Mouse (Mus musculus): ENCODE data around the gene Anxa5. TPM values are rescaled to one million over a fixed set of nuclear protein-coding genes. Genes with fewer than 3 reads are reported as not detected.

The Anxa5 gene
- total RNA-seq, 2 experiments from 2014 or later = 140 to 143 TPM

DNA sequence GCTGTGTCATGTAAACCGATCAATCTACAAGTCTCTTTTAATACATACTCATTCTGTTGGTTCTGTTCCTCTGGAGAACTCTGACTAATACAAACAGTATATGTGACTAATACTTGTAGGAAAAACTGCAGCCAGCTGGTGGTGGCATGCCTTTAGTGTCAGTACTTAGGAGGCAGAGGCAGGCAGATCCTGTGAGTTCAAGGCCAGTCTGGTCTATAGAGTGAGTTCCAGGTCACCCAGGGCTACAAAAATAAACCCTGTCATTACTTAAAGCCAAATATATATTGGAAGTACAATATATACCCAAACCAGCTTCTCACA, 13.9 kb upstream of the Anxa5 start:
- DNase-seq = no peak

DNA sequence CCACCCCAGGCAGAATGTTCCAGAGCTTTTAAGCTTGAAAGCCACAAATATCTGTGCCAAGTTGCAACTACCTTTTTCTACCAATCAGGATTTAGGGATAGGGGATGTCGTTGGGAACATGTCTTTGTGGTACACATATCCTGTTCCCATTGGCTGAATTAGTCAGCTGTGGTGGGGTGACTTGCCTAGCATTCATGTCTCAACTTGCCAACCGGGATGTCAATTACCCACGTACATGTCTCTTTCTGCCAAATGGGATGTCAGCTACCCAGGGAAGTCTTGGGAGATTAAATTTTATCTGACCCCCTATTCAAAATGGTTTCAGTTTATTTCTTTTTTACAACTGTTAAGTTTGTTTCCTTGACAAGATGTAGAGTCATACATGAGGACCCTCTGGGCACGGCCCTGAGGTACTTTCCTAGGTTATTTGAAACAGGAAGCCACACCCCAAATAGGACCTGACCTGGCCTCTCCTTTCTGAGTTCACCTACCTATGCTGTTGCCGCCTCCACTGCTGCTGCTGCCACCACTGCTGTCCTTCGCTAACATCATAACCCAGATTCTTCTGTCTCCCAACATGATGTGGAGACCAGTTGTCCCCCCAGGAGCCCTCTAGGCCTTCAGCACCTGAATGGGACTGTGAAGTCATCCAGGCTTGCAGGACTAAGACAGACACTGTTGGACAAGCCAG, 13.3 kb upstream of the Anxa5 start:
- intact Hi-C loops (cut with DNase I) = no loop called here

More for the DNA sequence above, 13.9 kb upstream of the Anxa5 start:
- intact Hi-C loops (cut with DNase I) = no loop called here

DNA sequence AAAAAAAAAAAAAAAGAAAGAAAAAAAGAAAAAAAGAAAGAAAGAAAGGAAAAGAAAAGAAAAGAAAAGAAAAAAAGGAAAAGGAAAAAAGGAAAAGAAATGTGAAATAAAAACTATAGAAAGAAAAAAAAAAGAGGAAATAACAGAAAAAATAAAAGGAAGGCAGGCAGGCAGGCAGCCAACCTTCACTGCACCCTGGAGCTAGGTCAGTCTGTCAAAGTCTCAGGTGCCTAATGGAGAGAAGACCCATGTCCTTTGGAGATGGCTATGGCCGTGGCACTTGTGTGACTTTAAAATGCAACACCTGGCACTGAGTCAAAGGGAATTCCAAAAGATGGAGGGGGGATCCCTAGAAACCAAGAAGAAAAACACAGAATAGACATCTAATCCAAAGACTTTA, 12.7 kb upstream of the Anxa5 start:
- DNase-seq = no peak
- intact Hi-C loops (cut with DNase I) = no loop called here

More for the DNA sequence above, 13.3 kb upstream of the Anxa5 start:
- DNase-seq = no peak

DNA sequence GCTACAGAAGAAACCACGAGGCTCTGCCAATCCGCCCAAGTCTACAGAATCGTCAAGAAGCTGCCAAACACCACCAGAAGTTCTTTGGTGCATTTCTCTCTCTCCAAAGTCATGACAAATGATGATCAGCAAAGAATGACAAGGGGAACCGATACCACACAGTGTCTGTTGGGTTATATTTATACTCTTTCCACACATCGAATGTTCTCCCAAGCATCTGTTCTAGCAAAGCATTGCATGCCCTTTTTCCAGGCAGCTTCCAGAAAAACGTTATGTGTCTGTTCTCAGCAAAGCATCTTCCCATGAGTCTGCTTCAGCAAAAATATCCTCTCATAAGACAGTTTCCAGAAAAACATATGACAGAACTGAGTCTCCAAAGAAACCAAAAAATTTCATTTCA, 11.2 kb upstream of the Anxa5 start:
- intact Hi-C loops (cut with DNase I) = no loop called here
- no peak for DNase-seq

DNA sequence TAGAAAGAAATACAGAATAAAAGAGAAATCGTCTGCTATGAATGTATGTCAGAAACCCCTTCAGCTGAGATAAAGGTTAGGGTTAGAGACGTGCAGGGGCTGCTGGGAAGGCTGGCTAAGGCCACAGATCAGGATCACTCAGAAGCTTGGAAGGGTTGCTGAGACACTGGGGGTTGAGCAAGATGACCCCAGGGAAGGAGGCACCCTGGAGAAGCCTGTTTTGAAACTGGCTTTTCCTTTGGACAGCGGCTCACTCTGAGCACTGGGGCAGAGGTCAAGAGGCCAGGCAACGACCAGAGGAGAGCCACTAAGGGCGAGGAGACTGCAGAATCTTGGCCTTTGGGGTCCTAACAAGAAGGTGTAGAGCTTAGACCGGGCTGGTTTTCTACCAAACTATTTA, 10.5 kb upstream of the Anxa5 start:
- DNase-seq = no peak
- intact Hi-C loops (cut with DNase I) = no loop called here

DNA sequence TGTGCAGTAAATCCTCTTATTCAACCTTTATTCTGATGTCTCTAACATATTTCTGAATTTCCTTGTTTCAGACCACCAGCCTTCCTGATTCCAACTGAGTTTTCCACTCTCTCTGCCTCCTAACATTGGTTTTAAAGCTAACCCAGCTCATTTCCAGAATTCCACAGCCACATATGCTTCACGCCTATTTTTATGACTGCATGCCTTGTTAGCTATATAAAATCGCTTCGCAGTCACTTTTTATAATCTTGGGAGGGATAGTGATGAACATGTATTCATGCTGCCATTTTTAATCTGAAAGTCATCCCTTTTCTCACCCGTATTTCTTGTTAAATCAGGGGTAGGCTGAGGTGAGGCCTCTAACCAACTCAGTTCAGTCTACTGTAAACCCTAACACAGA, 8.6 kb upstream of the Anxa5 start:
- no peak for DNase-seq
- intact Hi-C loops (cut with DNase I) = no loop called here

DNA sequence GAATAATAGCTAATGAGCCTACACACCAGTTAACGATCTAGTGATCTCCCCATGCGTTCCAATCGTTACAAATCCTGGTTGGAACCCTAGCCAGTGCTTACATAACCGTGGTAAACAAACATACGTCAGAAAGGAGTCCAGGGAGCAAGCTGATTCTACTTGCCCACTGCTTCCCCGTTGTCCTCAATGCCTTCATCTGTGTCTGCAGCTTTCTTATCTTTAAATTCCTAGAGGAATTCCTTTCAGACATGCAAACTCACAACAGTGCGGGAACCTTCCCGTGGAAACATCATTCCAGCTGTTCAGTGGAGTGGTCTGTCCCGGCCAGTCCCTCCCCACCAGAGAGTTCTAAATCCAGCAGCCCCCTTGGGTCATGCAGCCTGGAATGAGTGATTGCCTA, 7.2 kb upstream of the Anxa5 start:
- no peak for DNase-seq
- intact Hi-C loops (cut with DNase I) = no loop called here

DNA sequence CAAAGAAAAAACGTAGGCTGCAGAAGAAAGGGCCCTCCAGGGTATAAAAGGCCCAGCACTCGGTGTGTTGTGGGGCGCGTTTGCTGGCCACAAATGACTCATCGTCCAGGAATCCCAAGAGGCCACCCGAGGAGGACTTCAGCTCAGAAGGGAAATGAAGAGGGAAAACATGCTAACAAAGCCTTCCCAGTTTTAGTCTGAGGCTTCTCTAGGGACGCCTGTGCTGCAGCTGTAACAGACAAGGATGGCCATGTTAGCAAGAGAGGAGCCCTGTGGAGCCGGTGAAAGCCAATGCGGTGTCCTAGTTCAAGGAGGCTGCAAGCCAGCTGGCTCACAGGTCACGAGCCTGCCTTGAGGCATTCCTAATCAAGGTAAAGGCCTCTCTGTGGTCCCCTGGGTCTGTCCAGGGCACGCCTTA, 6.1 kb upstream of the Anxa5 start:
- intact Hi-C loops (cut with DNase I) = no loop called here

DNA sequence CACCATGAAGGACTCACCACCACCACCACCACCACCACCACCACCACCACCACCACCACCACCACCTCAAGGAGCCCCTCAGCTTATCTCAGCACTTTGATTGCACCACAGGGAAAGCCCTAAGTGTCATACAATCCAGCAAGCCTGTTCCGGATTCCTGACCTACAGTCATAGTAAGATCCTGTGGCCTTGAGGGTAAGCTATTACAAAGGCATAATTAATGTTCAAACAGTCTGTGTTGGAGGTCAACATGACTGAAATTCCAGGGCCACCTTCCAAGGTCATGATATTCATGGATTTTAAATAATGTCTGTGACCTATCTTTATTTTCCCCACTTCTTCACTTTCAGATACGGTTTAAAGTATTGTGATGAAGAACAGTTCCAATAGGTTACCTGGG, 4.8 kb upstream of the Anxa5 start:
- DNase-seq = no peak
- intact Hi-C loops (cut with DNase I) = no loop called here

More for the DNA sequence above, 6.1 kb upstream of the Anxa5 start:
- DNase-seq = peak; percentile 50 to 58

DNA sequence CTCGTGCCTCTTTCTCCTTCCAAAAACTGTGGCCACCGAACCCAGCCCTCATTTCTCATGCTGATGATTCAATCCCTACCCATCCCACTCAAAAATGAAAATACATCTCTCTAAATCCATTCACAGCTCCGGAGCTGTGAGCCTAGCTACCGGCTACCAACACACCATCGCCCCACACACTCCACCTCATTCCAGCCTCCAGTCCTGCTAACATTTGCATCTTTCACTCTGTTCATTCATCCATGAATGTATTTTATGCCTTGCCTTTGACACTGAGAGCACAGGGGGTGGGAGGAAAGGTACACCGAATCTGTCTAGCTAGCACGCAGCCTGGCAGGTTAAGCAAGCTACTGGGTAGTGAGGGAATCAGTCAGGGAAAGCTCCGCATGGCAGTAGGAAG, 3.1 kb upstream of the Anxa5 start:
- intact Hi-C loops (cut with DNase I) = loop anchor here (10.0 kb wide), 2 partner anchors 414 to 484 kb away; partner anchors contain the start of gene Acad9
- DNase-seq = no peak

DNA sequence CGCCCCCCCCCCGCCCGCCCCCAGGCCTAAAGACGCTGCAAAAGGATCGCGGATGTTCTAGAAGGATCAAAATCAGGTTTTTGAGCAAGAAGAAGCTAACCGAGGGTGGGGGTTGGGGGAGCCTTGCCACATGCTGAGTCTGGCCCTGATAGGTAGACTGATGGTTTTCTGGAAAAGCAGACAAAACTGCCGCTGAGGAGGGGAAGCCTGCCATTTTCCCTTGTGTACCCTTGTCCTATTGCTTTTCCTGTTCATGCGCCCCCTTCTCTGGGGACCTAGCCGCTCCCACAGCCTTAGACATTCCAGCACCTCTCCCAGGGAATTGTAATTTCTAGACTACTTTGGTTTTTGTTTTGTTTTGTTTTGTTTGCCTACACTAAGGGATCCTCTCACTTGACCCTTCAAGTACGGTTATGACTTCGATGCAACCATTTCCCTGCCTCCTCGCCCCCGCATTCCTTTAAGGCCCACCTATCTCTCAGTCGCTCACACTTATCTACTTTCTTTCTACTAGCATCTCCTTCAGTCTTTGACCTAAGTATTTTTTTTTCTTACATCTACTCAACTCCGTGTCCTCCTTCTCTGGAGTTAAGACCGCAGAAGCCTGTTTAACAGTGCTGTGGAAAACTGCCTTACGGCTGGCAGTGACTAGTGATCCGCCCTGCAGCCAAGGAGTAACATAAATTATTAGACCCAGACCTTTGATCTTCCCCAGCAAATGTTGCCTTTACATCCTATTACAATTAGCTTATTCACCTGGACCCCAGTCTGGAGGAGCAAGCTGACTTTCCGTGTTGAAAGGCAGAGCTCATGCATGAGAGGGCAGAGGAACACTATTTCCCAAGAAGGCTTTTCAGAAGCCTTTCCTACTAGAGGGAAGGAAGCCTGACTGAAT, 814 bp upstream of the Anxa5 start:
- intact Hi-C loops (cut with DNase I) = loop anchor here (2.0 to 10.0 kb wide), 3 partner anchors 18 to 482 kb away; partner anchors contain the start of gene Acad9
- peak; percentile 24 to 36 for DNase-seq

DNA sequence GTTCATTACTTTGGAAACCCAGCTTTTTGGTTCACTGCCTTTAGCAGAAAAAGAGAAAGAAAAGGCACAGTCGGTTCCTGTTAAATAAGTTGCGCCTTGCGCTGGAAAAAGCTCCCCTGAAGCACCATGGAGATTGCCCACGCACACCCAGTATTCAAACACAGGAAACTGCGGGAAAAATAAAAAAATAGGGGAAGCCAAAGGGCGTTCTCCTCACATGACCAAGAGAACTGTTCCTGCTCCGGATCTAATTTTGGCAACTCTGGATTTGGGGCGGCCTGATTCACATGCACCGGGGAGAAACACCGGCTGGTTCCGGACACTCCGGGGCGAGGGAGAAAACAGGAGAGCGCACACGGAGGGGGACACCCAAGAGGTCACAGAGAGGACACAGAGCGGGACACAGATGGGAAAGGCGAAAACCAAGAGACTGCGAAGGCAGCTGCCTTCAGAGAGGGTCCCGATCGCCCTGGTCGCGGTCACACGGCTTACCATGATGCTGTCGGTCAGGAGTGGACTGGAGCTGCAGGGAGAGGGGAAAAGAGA, 683 bp downstream of the Anxa5 start:
- intact Hi-C loops (cut with DNase I) = loop anchor here (10.0 kb wide), 2 partner anchors 410 to 480 kb away; partner anchors contain the start of gene Acad9

DNA sequence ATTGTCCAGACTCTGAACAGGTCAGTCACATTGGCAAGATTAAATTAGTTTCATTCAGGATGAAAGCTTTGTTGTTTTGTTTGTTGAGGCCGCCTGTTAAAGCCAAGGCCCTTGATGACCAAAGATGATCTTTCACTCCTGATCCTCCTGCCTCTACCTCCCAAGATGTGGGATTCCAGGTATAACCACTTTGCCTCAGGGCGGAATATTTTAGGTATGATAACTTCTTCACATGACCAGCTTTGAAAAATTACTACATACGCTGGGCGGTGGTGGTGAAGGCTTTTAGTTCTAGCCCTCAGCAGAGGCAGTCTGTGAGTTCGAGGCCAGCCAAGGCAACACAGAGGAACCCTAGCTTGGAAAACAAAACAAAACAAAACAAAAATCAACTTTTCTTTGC, 1.3 kb downstream of the Anxa5 start:
- DNase-seq = no peak
- intact Hi-C loops (cut with DNase I) = loop anchor here (10.0 kb wide), 2 partner anchors 410 to 480 kb away; partner anchors contain the start of gene Acad9

More for the DNA sequence above, 683 bp downstream of the Anxa5 start:
- DNase-seq = peak in 1 of 2 experiments; percentile 62

DNA sequence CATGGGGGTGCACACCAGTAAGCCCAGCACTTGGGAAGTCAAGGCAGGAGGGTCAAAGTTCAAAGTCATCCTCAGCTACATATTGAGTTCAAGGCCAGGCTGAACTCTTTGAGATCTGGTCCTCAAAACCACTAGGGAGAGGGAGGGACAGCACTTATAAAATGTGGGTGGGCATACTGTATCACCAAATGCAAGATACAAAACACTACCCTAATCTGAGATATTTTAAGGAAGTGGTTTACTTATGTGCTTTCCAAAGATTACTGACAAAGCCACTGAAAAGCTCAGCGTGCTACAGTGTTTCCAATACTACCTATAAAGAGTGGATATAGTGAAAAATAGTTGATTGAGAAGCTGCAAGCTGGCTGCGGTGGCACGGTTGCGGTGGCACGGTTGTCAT, 2.5 kb downstream of the Anxa5 start:
- DNase-seq = no peak
- intact Hi-C loops (cut with DNase I) = loop anchor here (10.0 kb wide), 2 partner anchors 408 to 478 kb away; partner anchors contain the start of gene Acad9

DNA sequence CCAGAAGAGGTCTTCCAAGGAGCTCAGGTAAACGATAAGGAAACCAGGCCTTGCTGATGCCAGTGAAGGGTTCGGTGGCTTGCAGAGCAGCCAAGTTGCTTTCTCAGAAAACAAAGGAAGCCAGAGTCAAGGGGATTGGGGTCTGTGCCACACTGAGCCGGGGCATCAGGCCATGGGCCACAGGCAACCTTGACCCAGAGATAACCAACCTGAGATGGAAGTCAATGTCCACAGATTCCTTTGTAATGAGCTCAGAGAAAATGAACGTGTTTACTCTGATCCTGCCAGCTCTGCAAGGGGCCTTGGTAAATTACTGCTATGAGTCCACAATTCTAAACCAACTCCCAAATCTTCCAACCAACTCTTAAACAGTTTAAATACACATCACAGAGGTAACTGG, 3.8 kb downstream of the Anxa5 start:
- intact Hi-C loops (cut with DNase I) = loop anchor here (10.0 kb wide), 2 partner anchors 407 to 477 kb away; partner anchors contain the start of gene Acad9

DNA sequence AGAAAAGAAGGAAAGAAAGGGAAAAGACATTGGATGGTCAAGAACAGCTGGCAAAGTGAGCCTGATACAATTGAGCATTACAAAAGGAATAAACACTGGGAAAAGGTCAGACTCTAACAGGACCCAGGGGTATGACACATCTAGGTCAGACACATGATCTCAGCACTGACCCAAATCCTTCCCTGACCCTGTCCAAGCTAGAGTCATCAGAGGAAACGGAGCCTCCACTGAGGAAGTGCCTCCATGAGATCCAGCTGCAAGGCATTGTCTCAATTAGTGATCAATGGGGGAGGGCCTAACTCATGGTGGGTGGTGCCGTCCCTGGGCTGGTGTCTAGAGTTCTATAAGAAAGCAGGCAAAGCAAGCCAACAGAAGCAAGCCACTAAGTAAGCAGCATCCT, 6.8 kb downstream of the Anxa5 start:
- intact Hi-C loops (cut with DNase I) = no loop called here
- DNase-seq = no peak

More for the DNA sequence above, 3.8 kb downstream of the Anxa5 start:
- DNase-seq = no peak

DNA sequence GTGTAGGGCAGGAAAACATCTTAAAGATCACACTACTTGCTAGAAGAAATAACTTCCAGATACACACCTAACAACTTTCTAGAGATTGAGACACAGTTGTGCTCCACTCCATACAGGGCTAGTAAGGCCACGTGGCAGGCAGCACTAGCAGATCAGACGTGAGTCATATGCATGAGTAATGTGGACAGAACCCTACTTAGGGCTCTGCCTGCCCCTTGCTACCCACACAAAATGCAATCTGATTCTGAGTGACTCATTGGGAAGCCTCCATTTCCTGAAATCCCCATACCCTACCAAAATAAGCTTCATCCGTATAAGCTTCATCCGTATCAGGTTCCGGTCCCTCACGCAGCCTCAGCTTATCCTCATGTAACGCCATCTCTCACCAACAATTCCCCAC, 8.1 kb downstream of the Anxa5 start:
- intact Hi-C loops (cut with DNase I) = loop anchor here (2.0 kb wide), 1 partner anchor 17 kb away; no protein-coding TSS in a partner anchor
- no peak for DNase-seq

DNA sequence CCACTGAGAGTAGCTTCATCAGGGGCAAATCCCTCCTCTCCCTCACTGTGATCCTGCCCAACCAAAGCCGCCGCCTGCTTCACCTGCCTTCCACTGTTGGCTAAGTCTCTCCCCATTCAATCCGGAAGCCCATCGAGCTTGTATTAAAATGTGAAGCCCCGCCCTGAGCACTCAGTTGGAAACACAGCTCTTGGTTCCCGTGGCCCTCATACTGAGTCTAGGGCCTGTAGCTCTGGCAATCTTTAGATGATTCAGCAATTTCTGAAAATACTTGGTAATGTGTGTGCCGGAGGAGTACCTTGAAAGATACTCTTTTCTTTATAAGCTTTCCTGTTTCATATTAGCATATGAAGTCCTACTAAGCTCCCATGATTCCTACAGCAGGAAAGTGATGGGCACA, 10.2 kb downstream of the Anxa5 start:
- DNase-seq = no peak
- intact Hi-C loops (cut with DNase I) = no loop called here

DNA sequence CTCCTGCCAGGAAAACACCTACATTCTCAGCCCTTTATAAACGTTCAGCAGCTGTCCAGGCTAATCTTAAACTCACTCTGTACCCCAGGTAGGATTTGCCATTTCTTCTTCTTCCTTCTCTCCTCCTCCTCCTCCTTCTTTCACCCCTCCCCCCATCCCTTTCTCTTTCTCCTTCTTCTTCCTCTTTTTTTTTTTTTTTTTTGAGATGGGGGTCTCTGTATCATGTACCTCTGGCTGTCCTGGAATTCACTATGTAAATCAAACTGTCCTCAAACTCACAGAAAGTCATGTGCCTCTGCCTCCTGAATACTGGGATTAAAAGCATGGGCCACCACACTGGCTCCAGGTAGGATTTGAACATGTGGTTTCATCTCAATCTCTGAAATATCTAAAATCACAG, 13.3 kb downstream of the Anxa5 start:
- no peak for DNase-seq
- intact Hi-C loops (cut with DNase I) = no loop called here

DNA sequence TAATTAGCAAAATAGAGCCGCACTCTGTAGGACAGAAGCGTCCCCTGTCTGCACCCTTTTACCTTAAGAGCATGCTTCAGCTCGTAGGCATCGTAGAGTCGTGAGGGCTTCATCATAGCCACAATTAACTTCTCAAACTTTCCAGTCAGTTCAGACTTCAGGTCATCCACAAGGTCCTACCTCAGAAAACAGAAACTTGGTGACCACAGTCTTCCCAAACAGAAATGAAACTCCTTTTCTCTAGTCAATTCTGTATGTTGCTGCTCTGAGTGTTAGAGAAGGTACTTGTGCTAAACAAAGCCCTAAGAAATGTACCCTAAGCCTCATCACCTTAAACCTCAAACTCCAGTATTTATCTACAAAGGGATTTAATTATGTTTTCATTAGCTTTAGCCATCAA, 13.9 kb downstream of the Anxa5 start:
- intact Hi-C loops (cut with DNase I) = no loop called here
- DNase-seq = no peak

DNA sequence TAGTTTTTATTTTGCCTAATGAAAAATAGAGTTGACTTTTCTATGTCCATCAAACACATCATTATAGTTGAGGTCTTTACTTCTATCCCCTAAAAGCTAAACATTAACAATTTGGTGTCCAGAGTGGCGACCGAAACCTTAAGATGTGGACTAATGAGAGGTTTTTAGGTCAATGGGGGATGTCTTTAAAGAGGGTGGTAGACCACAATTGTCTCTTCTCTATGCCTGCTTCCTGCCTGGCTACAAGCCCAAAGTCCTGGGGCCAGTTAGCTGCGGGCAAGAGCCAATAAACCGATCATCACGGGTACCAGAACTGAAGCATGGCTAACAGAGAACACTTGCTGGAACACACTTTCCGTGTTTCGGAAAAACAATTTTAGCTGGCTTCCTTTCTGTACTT, 15.0 kb downstream of the Anxa5 start:
- intact Hi-C loops (cut with DNase I) = no loop called here
- DNase-seq = no peak

Measured in heart, postnatal 36 days (tissue).